Mouse (Mus musculus): Measurements from ENCODE around the gene Defb47.

- TF ChIP-seq POLR2A (IDR thresholded peaks at IDR 0.05; ENCODE audit: extremely low read depth, insufficient read depth, low read length) (no peak), CTCF (IDR thresholded peaks at IDR 0.05; ENCODE audit: extremely low read depth, insufficient read depth, low read length) (no peak)
Measured at GRCm38 (mm10) chr14:62965811-62966520, 31.9 kb upstream of the Defb47 start.

All from cortical plate, adult 2 months (tissue).